Mouse (Mus musculus) cerebellum, adult 2 months (tissue): ENCODE measurements around the gene Tmem209.

Source experiments
- CTCF ChIP-seq: fragments of 200-500 bp; IDR thresholded peaks from 2 replicates; pipeline ENCODE4 v1.5.1; 2011; ENCODE audit warnings: low read depth, mild to moderate bottlenecking, control low read depth, low read length, moderate library complexity, borderline replicate concordance; ENCODE audit not compliant: insufficient read depth
- POLR2A ChIP-seq: fragments of 200-500 bp; IDR thresholded peaks from 2 replicates; pipeline ENCODE4 v1.6.1; 2011; ENCODE audit warnings: low read length, control low read depth, borderline replicate concordance; ENCODE audit not compliant: insufficient read depth

DNA sequence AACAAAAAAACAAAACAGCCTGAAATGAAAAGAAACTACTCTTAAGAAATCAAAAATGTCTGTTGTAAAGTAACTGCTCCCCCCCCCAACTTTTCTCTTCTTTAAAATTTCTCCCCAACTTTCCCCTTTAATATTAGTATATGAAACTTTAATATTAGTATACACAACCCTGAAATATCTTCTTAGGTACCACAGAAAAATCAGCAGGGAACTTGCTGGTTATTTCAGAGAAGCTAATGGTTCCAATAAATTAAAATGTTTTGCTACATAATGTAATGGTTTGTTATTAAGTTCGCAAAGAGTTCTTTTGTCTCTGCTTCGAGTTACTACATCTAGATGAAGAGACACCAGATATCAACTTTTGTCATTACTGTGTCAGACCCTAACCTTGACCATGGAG lies 759 bp downstream of the Tmem209 start:
- TF ChIP-seq POLR2A (no peak), CTCF (no peak)
